Mouse (Mus musculus): ENCODE data around the gene Ak6.
A peak's percentile ranks its signal among the peaks of the same experiment; 100 is the strongest.

Gene Ak6

GRCm38 (mm10) chr13:100669291-100670022 is 18.7 kb downstream of the Ak6 start, which contains the start of gene Ccdc125:
TSS of gene Ccdc125 (plus strand) at chr13:100669717.
- DNase-seq = peak; percentile 21 to 41

- DNase-seq = no peak
These were observed 19.5 kb downstream of the Ak6 start for GRCm38 (mm10) chr13:100670181-100670741.

GRCm38 (mm10) chr13:100675936-100676635 is 25.3 kb downstream of the Ak6 start:
- no peak for DNase-seq

GRCm38 (mm10) chr13:100681615-100682014 is 30.8 kb downstream of the Ak6 start:
- no peak for DNase-seq

- no peak for DNase-seq
These were observed 32.1 kb downstream of the Ak6 start for GRCm38 (mm10) chr13:100682837-100683236.

- no peak for DNase-seq
These were observed 33.6 kb downstream of the Ak6 start for GRCm38 (mm10) chr13:100684355-100684754.

- no peak for DNase-seq
These were observed 36.7 kb downstream of the Ak6 start for GRCm38 (mm10) chr13:100687513-100687912.

- no peak for DNase-seq
These were observed 46.8 kb downstream of the Ak6 start for GRCm38 (mm10) chr13:100697541-100697940.

- no peak for DNase-seq
These were observed 48.1 kb downstream of the Ak6 start for GRCm38 (mm10) chr13:100698866-100699265.

- no peak for DNase-seq
These were observed 52.7 kb downstream of the Ak6 start for GRCm38 (mm10) chr13:100703468-100703867.

GRCm38 (mm10) chr13:100706206-100706605 is 55.4 kb downstream of the Ak6 start:
- no peak for DNase-seq

- no peak for DNase-seq
These were observed 64.7 kb downstream of the Ak6 start for GRCm38 (mm10) chr13:100715467-100715866.

Data from spleen, adult 18-20 months (tissue).